In genomic region chr12:87160310-87160709, GRCm38 (mm10) we compare ENCODE assay signal across 26 mouse cellular contexts. TPM values are rescaled to one million over a fixed set of nuclear protein-coding genes. Genes with fewer than 3 reads are reported as not detected.
DNase-seq lines count a peak whose midpoint lies in the region; ATAC-seq lines count a peak whose summit lies in the region.
"Had no signal": no experiment of that assay in that cellular context is flagged by ENCODE, and none has a peak within 500 bp of the region (broad histone marks: within the 10 kb centered on the region; RNA-seq: fewer than 3 reads in every experiment).

No protein-coding gene starts in this region.

- 68% methylated on average over 1 of the region's 1 CpGs for WGBS in heart, embryonic 12.5 days
- 48% methylated on average over 1 of the region's 1 CpGs for WGBS in liver, embryonic 12.5 days (ENCODE audit: insufficient replicate concordance)

- H3K4me1 ChIP-seq in heart, embryonic 12.5 days (replicated peaks) = peaks cover 4% of the 10 kb centered on the region; the same call in 1 of the 2 replicates
- H3K4me1 ChIP-seq in megakaryocyte, embryonic 14.5 days = peaks cover 47% of the 10 kb centered on the region
- peaks cover 46% of the 10 kb centered on the region for H3K4me1 ChIP-seq in liver, embryonic 12.5 days
- H3K4me1 ChIP-seq: embryonic facial prominence, embryonic 12.5 days; embryonic facial prominence, embryonic 15.5 days; hindbrain, embryonic 12.5 days; hindbrain, embryonic 15.5 days had no signal

- no peak overlapping the region for H3K4me2 ChIP-seq in heart, embryonic 12.5 days
- no peak overlapping the region for H3K4me2 ChIP-seq in liver, embryonic 12.5 days
- H3K4me2 ChIP-seq: embryonic facial prominence, embryonic 12.5 days; embryonic facial prominence, embryonic 15.5 days; hindbrain, embryonic 12.5 days; hindbrain, embryonic 15.5 days had no signal

- H3K9ac ChIP-seq in heart, embryonic 12.5 days = no peak overlapping the region
- no peak overlapping the region for H3K9ac ChIP-seq in liver, embryonic 12.5 days
- H3K9ac ChIP-seq: embryonic facial prominence, embryonic 12.5 days; embryonic facial prominence, embryonic 15.5 days; forebrain, postnatal 0 days; hindbrain, embryonic 12.5 days; hindbrain, embryonic 15.5 days had no signal

- H3K27me3 ChIP-seq in heart, embryonic 12.5 days (replicated peaks) = no peaks in the 10 kb centered on the region
- H3K27me3 ChIP-seq in megakaryocyte, embryonic 14.5 days (replicated peaks) = no peaks in the 10 kb centered on the region
- H3K27me3 ChIP-seq in liver, embryonic 12.5 days (replicated peaks) = no peaks in the 10 kb centered on the region
- H3K27me3 ChIP-seq: embryonic facial prominence, embryonic 12.5 days; embryonic facial prominence, embryonic 15.5 days; hindbrain, embryonic 12.5 days; hindbrain, embryonic 15.5 days had no signal

- H3K27ac ChIP-seq in heart, embryonic 12.5 days (ENCODE audit: poor library complexity, severe bottlenecking) = peak overlapping the region; percentile 45; the same call in 1 of the 2 replicates
- peak overlapping the region; percentile 30; the same call in 1 of the 2 replicates for H3K27ac ChIP-seq in liver, embryonic 12.5 days
- H3K27ac ChIP-seq: embryonic facial prominence, embryonic 12.5 days; embryonic facial prominence, embryonic 15.5 days; gastrocnemius, adult 2 months; hindbrain, embryonic 12.5 days; hindbrain, embryonic 15.5 days had no signal

- 0 out of 2 replicates have a peak, but pooled peaks cover 6% of the 10 kb centered on the region for H3K9me3 ChIP-seq in heart, embryonic 12.5 days (replicated peaks)
- peaks cover 12% of the 10 kb centered on the region for H3K9me3 ChIP-seq in megakaryocyte, embryonic 14.5 days
- H3K9me3 ChIP-seq in liver, embryonic 12.5 days (replicated peaks) = no peaks in the 10 kb centered on the region
- H3K9me3 ChIP-seq: embryonic facial prominence, embryonic 12.5 days; embryonic facial prominence, embryonic 15.5 days; hindbrain, embryonic 12.5 days; hindbrain, embryonic 15.5 days had no signal

- H3K36me3 ChIP-seq in heart, embryonic 12.5 days = peaks cover 42% of the 10 kb centered on the region
- peaks cover 85% of the 10 kb centered on the region for H3K36me3 ChIP-seq in megakaryocyte, embryonic 14.5 days (replicated peaks; ENCODE audit: low read length)
- H3K36me3 ChIP-seq in liver, embryonic 12.5 days = peaks cover 56% of the 10 kb centered on the region

- peak; percentile 68; the same call in 1 of the 2 replicates for ATAC-seq in heart, embryonic 12.5 days (ENCODE audit: insufficient number of reproducible peaks, low FRiP score)
- ATAC-seq in megakaryocyte, adult 5-6 weeks (ENCODE audit: poor library complexity, severe bottlenecking) = no peak
- 0 out of 2 replicates have a peak, but pooled peaks have one; percentile 22 for ATAC-seq in liver, embryonic 12.5 days
- ATAC-seq: activated CD4-positive, CD25-positive, alpha-beta regulatory T cell, adult 4 months; CD4-positive, CD25-positive, alpha-beta regulatory T cell, adult 4 months; forebrain, embryonic 14.5 days; forebrain, postnatal 0 days had no signal

- no peak for DNase-seq in heart, postnatal 4 days
- DNase-seq in cerebellum, postnatal 25 days = no peak
- DNase-seq in kidney, postnatal 10 days = no peak
- DNase-seq: adrenal gland, adult 8-10 months; adrenal gland, postnatal 25 days; cerebellum, adult 11-12 months; cerebellum, adult 8-10 months; cerebellum, postnatal 10 days; forebrain, postnatal 0 days; gastrocnemius, adult 2 months; gastrocnemius, postnatal 14 days; heart, adult 11 months had no signal

- no peak overlapping the region for H3K4me3 ChIP-seq in heart, embryonic 12.5 days
- H3K4me3 ChIP-seq in megakaryocyte, embryonic 14.5 days (replicated peaks) = peak overlapping the region; percentile 4
- no peak overlapping the region for H3K4me3 ChIP-seq in liver, embryonic 12.5 days
- H3K4me3 ChIP-seq: embryonic facial prominence, embryonic 12.5 days; embryonic facial prominence, embryonic 15.5 days; gastrocnemius, adult 2 months; hindbrain, embryonic 12.5 days; hindbrain, embryonic 15.5 days had no signal

RNA-seq across cellular contexts. Expression of gene Pomt2, which starts 12.5 kb away (rescaled TPM):
- 15.4 and 16.0 TPM in 2 replicates for polyA plus RNA-seq in heart, embryonic 12.5 days (2016; fragmentation: Nextera tagmentation; extraction: Ambion mirVana)
- 10 to 100 TPM; 10.7 to 11.9 TPM for total RNA-seq in heart, postnatal 4 days (2021)
- 1.4 and 2.0 TPM in 2 replicates for polyA plus RNA-seq in megakaryocyte, embryonic 14.5 days (2012; ENCODE audit: insufficient read depth, low replicate concordance)
- 3.6 and 3.9 TPM in 2 replicates for total RNA-seq in megakaryocyte, adult 5-6 weeks (2015)
- 3.1 and 3.3 TPM in 2 replicates for total RNA-seq in megakaryocyte, adult 5-6 weeks (2017)
- polyA plus RNA-seq in liver, embryonic 12.5 days (2016; fragmentation: Nextera tagmentation; extraction: Ambion mirVana) = 7.1 and 7.3 TPM in 2 replicates

RNA-seq across cellular contexts. Expression of gene Gstz1, which starts 13.3 kb away (rescaled TPM):
- 30.9 and 31.4 TPM in 2 replicates for polyA plus RNA-seq in heart, embryonic 12.5 days (2016; fragmentation: Nextera tagmentation; extraction: Ambion mirVana)
- 10 to 100 TPM; 51.8 to 53.9 TPM for total RNA-seq in heart, postnatal 4 days (2021)
- 2.2 and 3.2 TPM in 2 replicates for polyA plus RNA-seq in megakaryocyte, embryonic 14.5 days (2012; ENCODE audit: insufficient read depth, low replicate concordance)
- 9.7 and 10.6 TPM in 2 replicates for total RNA-seq in megakaryocyte, adult 5-6 weeks (2015)
- total RNA-seq in megakaryocyte, adult 5-6 weeks (2017) = 8.5 and 11.6 TPM in 2 replicates
- 44.8 and 49.2 TPM in 2 replicates for polyA plus RNA-seq in liver, embryonic 12.5 days (2016; fragmentation: Nextera tagmentation; extraction: Ambion mirVana)

RNA-seq across cellular contexts. Expression of gene Samd15, which starts 39.2 kb away (rescaled TPM):
- 0.91 and 1.3 TPM in 2 replicates for polyA plus RNA-seq in heart, embryonic 12.5 days (2016; fragmentation: Nextera tagmentation; extraction: Ambion mirVana)
- under 1 TPM; 0.17 to 0.45 TPM for total RNA-seq in heart, postnatal 4 days (2021)
- 0.26 TPM in 1 of 2 replicates, not detected in the other for polyA plus RNA-seq in megakaryocyte, embryonic 14.5 days (2012; ENCODE audit: insufficient read depth, low replicate concordance)
- total RNA-seq in megakaryocyte, adult 5-6 weeks (2015) = 0.18 and 0.22 TPM in 2 replicates
- total RNA-seq in megakaryocyte, adult 5-6 weeks (2017) = 0.11 and 1.2 TPM in 2 replicates
- polyA plus RNA-seq in liver, embryonic 12.5 days (2016; fragmentation: Nextera tagmentation; extraction: Ambion mirVana) = 16.2 and 16.7 TPM in 2 replicates
- total RNA-seq: gastrocnemius, adult 2 months had no signal

RNA-seq across cellular contexts. Expression of gene Tmed8, which starts 39.9 kb away (rescaled TPM):
- 3.4 and 3.7 TPM in 2 replicates for polyA plus RNA-seq in heart, embryonic 12.5 days (2016; fragmentation: Nextera tagmentation; extraction: Ambion mirVana)
- total RNA-seq in heart, postnatal 4 days (2021) = 1 to 10 TPM; 6.7 TPM
- 0.38 TPM in 1 of 2 replicates, not detected in the other for polyA plus RNA-seq in megakaryocyte, embryonic 14.5 days (2012; ENCODE audit: insufficient read depth, low replicate concordance)
- 7.1 and 7.9 TPM in 2 replicates for total RNA-seq in megakaryocyte, adult 5-6 weeks (2015)
- total RNA-seq in megakaryocyte, adult 5-6 weeks (2017) = 8.7 and 10.8 TPM in 2 replicates
- polyA plus RNA-seq in liver, embryonic 12.5 days (2016; fragmentation: Nextera tagmentation; extraction: Ambion mirVana) = 1.3 and 1.4 TPM in 2 replicates

RNA-seq across cellular contexts. Expression of gene Ngb, which starts 58.0 kb away (rescaled TPM):
- 0.57 TPM in 1 of 2 replicates, not detected in the other for polyA plus RNA-seq in heart, embryonic 12.5 days (2016; fragmentation: Nextera tagmentation; extraction: Ambion mirVana)
- not detected for total RNA-seq in heart, postnatal 4 days (2021)
- polyA plus RNA-seq in megakaryocyte, embryonic 14.5 days (2012; ENCODE audit: insufficient read depth, low replicate concordance) = not detected in 2 replicates
- not detected in 2 replicates for total RNA-seq in megakaryocyte, adult 5-6 weeks (2015)
- not detected in 2 replicates for total RNA-seq in megakaryocyte, adult 5-6 weeks (2017)
- polyA plus RNA-seq in liver, embryonic 12.5 days (2016; fragmentation: Nextera tagmentation; extraction: Ambion mirVana) = 0.17 TPM in 1 of 2 replicates, not detected in the other
- total RNA-seq: common myeloid progenitor, adult 5-6 weeks; gastrocnemius, postnatal 4 days had no signal
- polyA plus RNA-seq: CD4-positive, CD25-positive, alpha-beta regulatory T cell, adult 4 months; heart, postnatal 0 days had no signal
